Mouse (Mus musculus): ENCODE data around the gene Gm7029. TPM values are rescaled to one million over a fixed set of nuclear protein-coding genes. Genes with fewer than 3 reads are reported as not detected.
A peak's percentile ranks its signal among the peaks of the same experiment; 100 is the strongest.
"Not testable (repeated sequence)": the region's sequence is repeated elsewhere in the genome, so short reads cannot be mapped to it uniquely, and the experiment has no call there.

The Gm7029 gene
- polyA plus RNA-seq, 1 experiment from 2014 or later, result not detected

- no peak overlapping the region for H3K4me3 ChIP-seq
- H3K9ac ChIP-seq, result no peak overlapping the region
- H3K27me3 ChIP-seq (replicated peaks), result no peaks in the 10 kb centered on the region
- H3K4me1 ChIP-seq, result no peaks in the 10 kb centered on the region
- no peak overlapping the region for H3K27ac ChIP-seq
- 48% methylated on average over 9 of the region's 9 CpGs for WGBS
- H3K9me3 ChIP-seq, result no peaks in the 10 kb centered on the region
- H3K4me2 ChIP-seq (replicated peaks), result no peak overlapping the region
- H3K36me3 ChIP-seq, result no peaks in the 10 kb centered on the region
- no peak for ATAC-seq (ENCODE audit: low FRiP score, low read depth)
These were observed 8.2 kb upstream of the Gm7029 start for GRCm38 (mm10) chr17:33865330-33866030.

GRCm38 (mm10) chr17:33874411-33874810 lies 774 bp downstream of the Gm7029 start:
- Histone ChIP-seq H3K4me1 (no peaks in the 10 kb centered on the region), H3K36me3 (peaks cover 17% of the 10 kb centered on the region), H3K27ac (no peak overlapping the region), H3K4me2 (replicated peaks) (no peak overlapping the region), H3K27me3 (replicated peaks) (no peaks in the 10 kb centered on the region), H3K9me3 (no peaks in the 10 kb centered on the region), H3K4me3 (no peak overlapping the region), H3K9ac (no peak overlapping the region)
- ATAC-seq (ENCODE audit: low FRiP score, low read depth), result no peak
- WGBS, result 91% methylated on average over 11 of the region's 11 CpGs

GRCm38 (mm10) chr17:33875797-33876196 lies 2.2 kb downstream of the Gm7029 start:
- not testable (repeated sequence) for H3K9me3 ChIP-seq; H3K27ac ChIP-seq; H3K4me2 ChIP-seq (replicated peaks); H3K27me3 ChIP-seq (replicated peaks); ATAC-seq (ENCODE audit: low FRiP score, low read depth); H3K4me1 ChIP-seq; H3K9ac ChIP-seq; H3K4me3 ChIP-seq
- WGBS, result 80% methylated on average over 5 of the region's 5 CpGs
- H3K36me3 ChIP-seq, result peaks cover 24% of the 10 kb centered on the region

GRCm38 (mm10) chr17:33884320-33884719 lies 10.7 kb downstream of the Gm7029 start:
- not testable (repeated sequence) for H3K27me3 ChIP-seq (replicated peaks); H3K9me3 ChIP-seq; H3K4me2 ChIP-seq (replicated peaks); H3K4me3 ChIP-seq; ATAC-seq (ENCODE audit: low FRiP score, low read depth); H3K4me1 ChIP-seq; H3K27ac ChIP-seq; H3K9ac ChIP-seq
- H3K36me3 ChIP-seq, result peaks cover 41% of the 10 kb centered on the region
- 95% methylated on average over 10 of the region's 11 CpGs for WGBS

GRCm38 (mm10) chr17:33887802-33888201 lies 14.2 kb downstream of the Gm7029 start:
- not testable (repeated sequence) for H3K9ac ChIP-seq; H3K27ac ChIP-seq; ATAC-seq (ENCODE audit: low FRiP score, low read depth); H3K27me3 ChIP-seq (replicated peaks); H3K9me3 ChIP-seq; H3K4me3 ChIP-seq; H3K4me1 ChIP-seq
- peaks cover 20% of the 10 kb centered on the region; the same call in 1 of the 2 replicates for H3K36me3 ChIP-seq
- peak overlapping the region; percentile 16; the same call in 1 of the 2 replicates for H3K4me2 ChIP-seq (replicated peaks)
- 81% methylated on average over 2 of the region's 2 CpGs for WGBS

GRCm38 (mm10) chr17:33888230-33888629 lies 14.6 kb downstream of the Gm7029 start:
- ATAC-seq (ENCODE audit: low FRiP score, low read depth); H3K4me1 ChIP-seq; H3K9ac ChIP-seq; H3K27me3 ChIP-seq (replicated peaks); H3K4me3 ChIP-seq; H3K27ac ChIP-seq; H3K9me3 ChIP-seq: not testable (repeated sequence)
- H3K4me2 ChIP-seq (replicated peaks), result peak overlapping the region; percentile 16; the same call in 1 of the 2 replicates
- H3K36me3 ChIP-seq, result peaks cover 18% of the 10 kb centered on the region; the same call in 1 of the 2 replicates

- H3K36me3 ChIP-seq; H3K27me3 ChIP-seq (replicated peaks); H3K9me3 ChIP-seq; H3K4me1 ChIP-seq; H3K27ac ChIP-seq: not testable (repeated sequence)
- ATAC-seq (ENCODE audit: low FRiP score, low read depth), result peak; percentile 63
- Histone ChIP-seq H3K4me2 (replicated peaks) (peak overlapping the region; percentile 79), H3K4me3 (peak overlapping the region; percentile 65), H3K9ac (peak overlapping the region; percentile 59)
- WGBS, result 1% methylated on average over 28 of the region's 44 CpGs
These were observed 16.4 kb downstream of the Gm7029 start for GRCm38 (mm10) chr17:33889941-33890532.

GRCm38 (mm10) chr17:33890533-33891059 lies 17.0 kb downstream of the Gm7029 start, which contains the start of gene Kifc1:
Kifc1 (minus strand) TSS chr17:33890661.
- peaks cover 7% of the 10 kb centered on the region for H3K4me1 ChIP-seq
- peaks cover 8% of the 10 kb centered on the region; the same call in 1 of the 2 replicates for H3K36me3 ChIP-seq
- H3K9ac ChIP-seq, result peak within 1 kb of the TSS; percentile 59
- H3K9me3 ChIP-seq, result no peaks in the 10 kb centered on the region
- peak within 1 kb of the TSS; percentile 65 for H3K4me3 ChIP-seq
- under 1% methylated on average over 49 of the region's 49 CpGs for WGBS
- H3K27ac ChIP-seq, result no peak within 1 kb of the TSS
- H3K4me2 ChIP-seq (replicated peaks), result peak within 1 kb of the TSS; percentile 79
- ATAC-seq (ENCODE audit: low FRiP score, low read depth), result peak; percentile 99
- H3K27me3 ChIP-seq (replicated peaks), result no peaks in the 10 kb centered on the region

GRCm38 (mm10) chr17:33891357-33891756 lies 17.7 kb downstream of the Gm7029 start:
- peaks cover 7% of the 10 kb centered on the region for H3K4me1 ChIP-seq
- no peak overlapping the region for H3K27ac ChIP-seq
- no peak for ATAC-seq (ENCODE audit: low FRiP score, low read depth)
- no peak overlapping the region for H3K4me3 ChIP-seq
- WGBS, result 59% methylated on average over 2 of the region's 2 CpGs
- H3K9me3 ChIP-seq, result no peaks in the 10 kb centered on the region
- H3K27me3 ChIP-seq (replicated peaks), result no peaks in the 10 kb centered on the region
- peaks cover under 1% of the 10 kb centered on the region; the same call in 1 of the 2 replicates for H3K36me3 ChIP-seq
- no peak overlapping the region for H3K4me2 ChIP-seq (replicated peaks)
- H3K9ac ChIP-seq, result no peak overlapping the region

GRCm38 (mm10) chr17:33891892-33892291 lies 18.3 kb downstream of the Gm7029 start:
- not testable (repeated sequence) for H3K36me3 ChIP-seq; H3K9me3 ChIP-seq; H3K27me3 ChIP-seq (replicated peaks); H3K4me3 ChIP-seq; H3K27ac ChIP-seq; H3K4me2 ChIP-seq (replicated peaks); ATAC-seq (ENCODE audit: low FRiP score, low read depth); H3K4me1 ChIP-seq; H3K9ac ChIP-seq
- 71% methylated on average over 6 of the region's 6 CpGs for whole genome bisulfite sequencing

GRCm38 (mm10) chr17:33892429-33892828 lies 18.8 kb downstream of the Gm7029 start:
- Histone ChIP-seq H3K27ac (no peak overlapping the region), H3K4me1 (peaks cover 7% of the 10 kb centered on the region), H3K9me3 (no peaks in the 10 kb centered on the region), H3K4me3 (no peak overlapping the region), H3K36me3 (no peaks in the 10 kb centered on the region), H3K27me3 (replicated peaks) (no peaks in the 10 kb centered on the region), H3K4me2 (replicated peaks) (no peak overlapping the region), H3K9ac (no peak overlapping the region)
- 20% methylated on average over 7 of the region's 7 CpGs for WGBS
- no peak for ATAC-seq (ENCODE audit: low FRiP score, low read depth)

GRCm38 (mm10) chr17:33893011-33893410 lies 19.4 kb downstream of the Gm7029 start:
- not testable (repeated sequence) for H3K9me3 ChIP-seq; H3K4me1 ChIP-seq; H3K4me2 ChIP-seq (replicated peaks); H3K4me3 ChIP-seq; ATAC-seq (ENCODE audit: low FRiP score, low read depth); H3K27ac ChIP-seq; H3K27me3 ChIP-seq (replicated peaks); H3K36me3 ChIP-seq; H3K9ac ChIP-seq
- 79% methylated on average over 4 of the region's 4 CpGs for WGBS

Measured in neural tube, embryonic 12.5 days (tissue).